Mouse (Mus musculus) midbrain, embryonic 14.5 days (tissue): ENCODE results near the gene Deaf1. TPM values are rescaled to one million over a fixed set of nuclear protein-coding genes. Genes with fewer than 3 reads are reported as not detected.
A peak's percentile ranks its signal among the peaks of the same experiment; 100 is the strongest.

Experiments used
- ATAC-seq: fragments of 200-750 bp; cut with Nextera tagmentation; 2 replicates; pipeline ENCODE4 v1.8.0; 2017; ENCODE audit warnings: moderate number of reproducible peaks, moderate library complexity; ENCODE audit not compliant: low FRiP score, low TSS enrichment
- DNase-seq: peaks from one replicate; pipeline ENCODE4 v3.0.0-alpha.2; 2015
- H3K27ac ChIP-seq: fragments of 300-500 bp; sonication (generic); replicated peaks from 2 replicates; pipeline ENCODE4 v1.5.1; 2014; ENCODE audit warnings: mild to moderate bottlenecking, low read depth, low read length, moderate library complexity
- H3K27me3 ChIP-seq: fragments of 300-500 bp; sonication (generic); 2 replicates; pipeline ENCODE4 v1.6.1; 2014; ENCODE audit warnings: low read length, control low read depth, mixed read lengths; ENCODE audit not compliant: control insufficient read depth, insufficient read depth
- H3K36me3 ChIP-seq: fragments of 300-500 bp; sonication (generic); 2 replicates; pipeline ENCODE4 v1.6.1; 2014; ENCODE audit warnings: low read length, control low read depth; ENCODE audit not compliant: control insufficient read depth, insufficient read depth
- H3K4me1 ChIP-seq: fragments of 300-500 bp; sonication (generic); 2 replicates; pipeline ENCODE4 v1.6.1; 2014; ENCODE audit warnings: mild to moderate bottlenecking, antibody characterized with exemption, low read length, control low read depth; ENCODE audit not compliant: control insufficient read depth, insufficient read depth
- H3K4me2 ChIP-seq: fragments of 300-500 bp; sonication (generic); 2 replicates; pipeline ENCODE4 v1.6.1; 2014; ENCODE audit warnings: mild to moderate bottlenecking, low read length, moderate library complexity
- H3K4me3 ChIP-seq: fragments of 300-500 bp; sonication (generic); replicated peaks from 2 replicates; pipeline ENCODE4 v1.5.1; 2014; ENCODE audit warnings: low read depth, low read length
- H3K9ac ChIP-seq: fragments of 300-500 bp; sonication (generic); replicated peaks from 2 replicates; pipeline ENCODE4 v1.6.1; 2014; ENCODE audit warnings: mild to moderate bottlenecking, low read length, moderate library complexity
- H3K9me3 ChIP-seq: fragments of 300-500 bp; sonication (generic); 2 replicates; pipeline ENCODE4 v1.6.1; 2016; ENCODE audit warnings: low read length, control low read depth, mixed read lengths; ENCODE audit not compliant: control insufficient read depth
- WGBS: fragments of 180-500 bp; shearing (Covaris S2); extraction: QIAGEN DNeasy Blood & Tissue Kit; methylation state at CpG from one replicate; pipeline ENCODE4 v1.1.7; 2014; 5-methylcytosine and 5-hydroxymethylcytosine counted together
- polyA plus RNA-seq: library from polyadenylated mRNA; unstranded; fragments of >200 nt; fragmentation: Nextera tagmentation; extraction: Ambion mirVana; gene quantifications from 2 replicates; pipeline ENCODE4 v1.2.1, GENCODE M21; 2014

Deaf1 gene
- polyA plus RNA-seq, 1 experiment from 2014 or later = 180 TPM

DNA sequence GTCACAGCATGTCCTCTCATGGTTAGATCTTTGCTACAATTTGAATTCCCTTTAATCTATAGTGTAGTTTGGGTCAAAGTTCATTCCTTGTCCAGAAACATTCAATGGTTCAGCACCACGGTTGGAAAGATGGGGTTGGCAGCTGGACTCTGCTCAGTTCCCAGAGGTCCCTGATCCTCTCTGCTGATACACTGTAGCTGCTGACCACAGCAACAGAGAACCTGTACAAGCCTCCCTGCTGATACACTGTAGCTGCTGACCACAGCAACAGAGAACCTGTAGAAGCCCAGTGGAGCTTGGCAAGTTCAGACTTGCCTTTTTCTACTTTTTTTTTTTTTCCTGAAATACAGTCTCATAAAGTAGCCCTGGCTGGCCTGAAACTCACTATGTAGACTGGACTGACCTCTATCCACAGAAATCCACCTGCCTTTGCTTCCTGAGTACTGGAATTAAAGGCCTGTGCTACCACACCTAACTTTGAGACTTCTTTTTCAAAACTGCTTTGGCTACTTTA, 9.8 kb downstream of the Deaf1 start:
- H3K4me2 ChIP-seq = no peak overlapping the region
- WGBS = 85% methylated on average over 1 of the region's 1 CpGs
- no peak overlapping the region for H3K4me3 ChIP-seq
- H3K27me3 ChIP-seq = no peaks in the 10 kb centered on the region
- ATAC-seq (no peak), DNase-seq (no peak)
- H3K9ac ChIP-seq = no peak overlapping the region
- no peak overlapping the region for H3K27ac ChIP-seq
- H3K36me3 ChIP-seq = peaks cover 97% of the 10 kb centered on the region
- no peaks in the 10 kb centered on the region for H3K9me3 ChIP-seq
- H3K4me1 ChIP-seq = no peaks in the 10 kb centered on the region

GRCm38 (mm10) chr7:141315974-141316373, 11.5 kb downstream of the Deaf1 start:
- H3K36me3 ChIP-seq = peaks cover 97% of the 10 kb centered on the region
- no peaks in the 10 kb centered on the region for H3K4me1 ChIP-seq
- H3K9ac ChIP-seq = no peak overlapping the region
- ATAC-seq (no peak), DNase-seq (peak; percentile 45)
- 79% methylated on average over 5 of the region's 5 CpGs for WGBS
- no peaks in the 10 kb centered on the region for H3K27me3 ChIP-seq
- no peak overlapping the region for H3K27ac ChIP-seq
- no peaks in the 10 kb centered on the region for H3K9me3 ChIP-seq
- H3K4me2 ChIP-seq = no peak overlapping the region
- no peak overlapping the region for H3K4me3 ChIP-seq

GRCm38 (mm10) chr7:141315076-141315475, 12.4 kb downstream of the Deaf1 start:
- no peak overlapping the region for H3K4me2 ChIP-seq
- H3K9ac ChIP-seq = no peak overlapping the region
- H3K4me3 ChIP-seq = no peak overlapping the region
- ATAC-seq (no peak), DNase-seq (no peak)
- no peaks in the 10 kb centered on the region for H3K4me1 ChIP-seq
- peaks cover 97% of the 10 kb centered on the region for H3K36me3 ChIP-seq
- 92% methylated on average over 8 of the region's 8 CpGs for WGBS
- no peaks in the 10 kb centered on the region for H3K27me3 ChIP-seq
- H3K9me3 ChIP-seq = no peaks in the 10 kb centered on the region
- H3K27ac ChIP-seq = no peak overlapping the region

DNA sequence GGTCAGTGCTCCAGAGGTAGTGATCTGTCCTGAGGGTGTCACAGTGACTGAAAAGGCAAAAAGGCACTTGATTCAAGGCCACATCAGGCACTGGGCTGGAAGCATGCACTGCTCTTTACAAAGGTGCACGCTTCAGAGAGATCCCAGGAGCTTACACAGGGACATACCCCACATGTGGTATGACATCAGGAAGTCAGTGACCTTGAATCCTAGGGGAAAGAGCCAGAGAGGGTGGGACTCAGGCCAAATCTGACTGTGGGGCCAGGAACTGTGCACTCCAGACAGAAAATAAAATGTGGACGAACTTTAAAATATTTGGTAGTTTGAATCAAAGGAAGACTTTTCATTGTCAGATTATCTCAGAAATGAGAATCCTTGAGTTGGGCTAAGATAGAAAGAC, 13.1 kb downstream of the Deaf1 start:
- Histone ChIP-seq H3K4me3 (no peak overlapping the region), H3K9me3 (no peaks in the 10 kb centered on the region), H3K9ac (no peak overlapping the region), H3K27ac (no peak overlapping the region), H3K4me2 (no peak overlapping the region), H3K27me3 (no peaks in the 10 kb centered on the region), H3K4me1 (no peaks in the 10 kb centered on the region), H3K36me3 (peaks cover 97% of the 10 kb centered on the region)
- ATAC-seq = no peak
- 99% methylated on average over 2 of the region's 2 CpGs for WGBS
- no peak for DNase-seq

DNA sequence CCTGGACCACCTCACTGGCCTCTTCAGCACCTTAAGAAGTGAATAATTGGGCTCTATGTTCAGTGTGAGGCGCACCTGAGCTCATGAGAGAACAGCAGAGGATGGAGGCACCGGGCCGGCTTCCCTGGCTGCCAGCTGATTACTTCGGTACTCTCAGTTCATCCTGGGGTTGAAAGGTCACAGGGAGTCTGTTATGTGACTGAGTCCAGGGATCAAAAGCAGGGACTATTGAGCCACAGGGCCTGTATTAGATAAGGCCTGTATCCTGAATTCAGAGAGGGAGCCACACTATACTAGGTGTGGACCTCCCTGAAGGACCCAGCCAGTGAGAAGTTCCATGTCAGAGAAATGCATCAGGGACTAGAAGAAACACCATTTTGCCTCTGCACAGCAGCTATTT, 23.0 kb downstream of the Deaf1 start:
- Histone ChIP-seq H3K9ac (no peak overlapping the region), H3K36me3 (peaks cover 97% of the 10 kb centered on the region), H3K4me3 (no peak overlapping the region), H3K4me2 (no peak overlapping the region), H3K4me1 (no peaks in the 10 kb centered on the region), H3K9me3 (no peaks in the 10 kb centered on the region), H3K27ac (no peak overlapping the region), H3K27me3 (no peaks in the 10 kb centered on the region)
- WGBS = 97% methylated on average over 4 of the region's 4 CpGs
- ATAC-seq (no peak), DNase-seq (no peak)

DNA sequence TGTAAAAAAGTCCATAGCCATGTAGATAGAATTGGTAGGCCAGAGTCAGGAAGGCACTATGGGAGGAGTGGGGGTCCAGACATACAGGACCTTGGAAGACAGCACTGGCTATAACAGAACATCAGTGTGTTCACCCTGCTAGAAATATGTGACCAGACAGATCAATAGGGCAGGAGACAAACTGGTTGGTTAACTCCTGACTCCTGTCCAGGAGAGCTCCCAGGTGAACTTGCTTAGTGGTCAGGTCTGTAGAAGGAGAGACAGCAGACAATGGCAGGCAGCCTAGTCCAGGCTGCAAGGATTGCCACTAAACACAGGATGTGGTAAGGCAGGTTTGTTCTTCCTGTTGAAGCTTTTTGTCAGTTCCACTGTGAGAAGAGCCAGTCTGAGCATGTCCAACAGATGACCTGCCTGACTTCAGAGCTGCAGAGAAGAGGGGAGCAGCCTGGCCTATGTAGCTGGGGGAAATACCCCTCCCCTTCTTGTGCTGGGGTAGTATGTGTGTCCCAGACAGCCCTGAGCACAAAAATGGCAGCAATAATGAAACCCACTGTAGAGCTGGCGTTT, 24.7 kb downstream of the Deaf1 start:
- Histone ChIP-seq H3K4me2 (no peak overlapping the region), H3K27ac (no peak overlapping the region), H3K27me3 (no peaks in the 10 kb centered on the region), H3K9me3 (no peaks in the 10 kb centered on the region), H3K4me1 (no peaks in the 10 kb centered on the region), H3K36me3 (peaks cover 94% of the 10 kb centered on the region), H3K9ac (no peak overlapping the region), H3K4me3 (no peak overlapping the region)
- no peak for ATAC-seq
- DNase-seq = no peak
- 84% methylated on average over 1 of the region's 1 CpGs for WGBS

GRCm38 (mm10) chr7:141301386-141301785, 26.1 kb downstream of the Deaf1 start:
- Histone ChIP-seq H3K9ac (no peak overlapping the region), H3K36me3 (peaks cover 92% of the 10 kb centered on the region)
- WGBS = 98% methylated on average over 9 of the region's 9 CpGs

GRCm38 (mm10) chr7:141299175-141299574, 28.3 kb downstream of the Deaf1 start:
- WGBS = 97% methylated on average over 8 of the region's 8 CpGs
- Histone ChIP-seq H3K36me3 (peaks cover 70% of the 10 kb centered on the region), H3K4me1 (peaks cover under 1% of the 10 kb centered on the region; the same call in 1 of the 2 replicates), H3K4me2 (no peak overlapping the region), H3K27me3 (peaks cover 18% of the 10 kb centered on the region), H3K9ac (no peak overlapping the region), H3K27ac (no peak overlapping the region), H3K4me3 (no peak overlapping the region), H3K9me3 (no peaks in the 10 kb centered on the region)
- DNase-seq (no peak), ATAC-seq (no peak)

More at GRCm38 (mm10) chr7:141301386-141301785, 26.1 kb downstream of the Deaf1 start:
- Histone ChIP-seq H3K4me2 (no peak overlapping the region), H3K27ac (no peak overlapping the region), H3K9me3 (no peaks in the 10 kb centered on the region), H3K4me3 (no peak overlapping the region), H3K4me1 (no peaks in the 10 kb centered on the region), H3K27me3 (no peaks in the 10 kb centered on the region)
- ATAC-seq (no peak), DNase-seq (no peak)

- ATAC-seq (no peak), DNase-seq (no peak)
- peaks cover 29% of the 10 kb centered on the region for H3K27me3 ChIP-seq
- no peak overlapping the region for H3K4me3 ChIP-seq
- H3K4me2 ChIP-seq = no peak overlapping the region
- no peak overlapping the region for H3K9ac ChIP-seq
- peaks cover 60% of the 10 kb centered on the region for H3K36me3 ChIP-seq
- peaks cover 10% of the 10 kb centered on the region for H3K4me1 ChIP-seq
- H3K27ac ChIP-seq = no peak overlapping the region
- WGBS = 84% methylated on average over 3 of the region's 3 CpGs
- no peaks in the 10 kb centered on the region for H3K9me3 ChIP-seq
These were observed 29.4 kb downstream of the Deaf1 start for GRCm38 (mm10) chr7:141297926-141298650.
